Mouse (Mus musculus): ENCODE measurements around the gene Hgd. TPM values are rescaled to one million over a fixed set of nuclear protein-coding genes. Genes with fewer than 3 reads are reported as not detected.

The Hgd gene
- polyA plus RNA-seq, 1 experiment from 2014 or later, result 0.72 TPM

GRCm38 (mm10) chr16:37645211-37645610 is 65.3 kb downstream of the Hgd start:
- Histone ChIP-seq H3K9ac (ENCODE audit: low read depth, low read length) (no peak overlapping the region), H3K4me2 (no peak overlapping the region), H3K4me1 (ENCODE audit: control insufficient read depth, insufficient read depth, low read length) (no peaks in the 10 kb centered on the region), H3K27ac (ENCODE audit: low read depth, low read length) (no peak overlapping the region), H3K36me3 (ENCODE audit: control insufficient read depth, insufficient read depth, low read length) (peaks cover 12% of the 10 kb centered on the region), H3K27me3 (ENCODE audit: control insufficient read depth, insufficient read depth, low read length) (no peaks in the 10 kb centered on the region), H3K4me3 (ENCODE audit: low read depth, low read length) (no peak overlapping the region), H3K9me3 (replicated peaks; ENCODE audit: control insufficient read depth, low read length) (no peaks in the 10 kb centered on the region)
- no peak for ATAC-seq (replicated peaks; ENCODE audit: insufficient number of reproducible peaks, low FRiP score, low TSS enrichment)
- 82% methylated on average over 8 of the region's 8 CpGs for WGBS (ENCODE audit: insufficient replicate concordance)

- no peaks in the 10 kb centered on the region for H3K9me3 ChIP-seq (replicated peaks; ENCODE audit: control insufficient read depth, low read length)
- H3K4me1 ChIP-seq (ENCODE audit: control insufficient read depth, insufficient read depth, low read length), result no peaks in the 10 kb centered on the region
Measured at GRCm38 (mm10) chr16:37645799-37646198, 65.8 kb downstream of the Hgd start.

GRCm38 (mm10) chr16:37647067-37647466 is 67.1 kb downstream of the Hgd start:
- Histone ChIP-seq H3K4me3 (ENCODE audit: low read depth, low read length) (no peak overlapping the region), H3K27me3 (ENCODE audit: control insufficient read depth, insufficient read depth, low read length) (no peaks in the 10 kb centered on the region), H3K27ac (ENCODE audit: low read depth, low read length) (no peak overlapping the region), H3K9me3 (replicated peaks; ENCODE audit: control insufficient read depth, low read length) (no peaks in the 10 kb centered on the region), H3K4me1 (ENCODE audit: control insufficient read depth, insufficient read depth, low read length) (no peaks in the 10 kb centered on the region), H3K36me3 (ENCODE audit: control insufficient read depth, insufficient read depth, low read length) (peaks cover 12% of the 10 kb centered on the region), H3K9ac (ENCODE audit: low read depth, low read length) (no peak overlapping the region), H3K4me2 (no peak overlapping the region)
- WGBS (ENCODE audit: insufficient replicate concordance), result 88% methylated on average over 16 of the region's 16 CpGs
- ATAC-seq (replicated peaks; ENCODE audit: insufficient number of reproducible peaks, low FRiP score, low TSS enrichment), result no peak

More at GRCm38 (mm10) chr16:37645799-37646198, 65.8 kb downstream of the Hgd start:
- Histone ChIP-seq H3K27ac (ENCODE audit: low read depth, low read length) (no peak overlapping the region), H3K4me2 (no peak overlapping the region), H3K4me3 (ENCODE audit: low read depth, low read length) (no peak overlapping the region), H3K9ac (ENCODE audit: low read depth, low read length) (no peak overlapping the region), H3K36me3 (ENCODE audit: control insufficient read depth, insufficient read depth, low read length) (peaks cover 12% of the 10 kb centered on the region), H3K27me3 (ENCODE audit: control insufficient read depth, insufficient read depth, low read length) (no peaks in the 10 kb centered on the region)
- 86% methylated on average over 3 of the region's 3 CpGs for WGBS (ENCODE audit: insufficient replicate concordance)
- ATAC-seq (replicated peaks; ENCODE audit: insufficient number of reproducible peaks, low FRiP score, low TSS enrichment), result no peak

GRCm38 (mm10) chr16:37647936-37648335 is 68.0 kb downstream of the Hgd start:
- WGBS (ENCODE audit: insufficient replicate concordance), result 88% methylated on average over 8 of the region's 8 CpGs
- Histone ChIP-seq H3K9ac (ENCODE audit: low read depth, low read length) (no peak overlapping the region), H3K4me1 (ENCODE audit: control insufficient read depth, insufficient read depth, low read length) (peaks cover 6% of the 10 kb centered on the region; the same call in 1 of the 2 replicates), H3K4me3 (ENCODE audit: low read depth, low read length) (no peak overlapping the region), H3K9me3 (replicated peaks; ENCODE audit: control insufficient read depth, low read length) (no peaks in the 10 kb centered on the region), H3K4me2 (no peak overlapping the region), H3K36me3 (ENCODE audit: control insufficient read depth, insufficient read depth, low read length) (peaks cover 12% of the 10 kb centered on the region), H3K27ac (ENCODE audit: low read depth, low read length) (no peak overlapping the region), H3K27me3 (ENCODE audit: control insufficient read depth, insufficient read depth, low read length) (no peaks in the 10 kb centered on the region)
- ATAC-seq (replicated peaks; ENCODE audit: insufficient number of reproducible peaks, low FRiP score, low TSS enrichment), result no peak

- no peak overlapping the region for H3K4me2 ChIP-seq
- WGBS (ENCODE audit: insufficient replicate concordance), result 79% methylated on average over 5 of the region's 5 CpGs
- no peaks in the 10 kb centered on the region for H3K27me3 ChIP-seq (ENCODE audit: control insufficient read depth, insufficient read depth, low read length)
- H3K36me3 ChIP-seq (ENCODE audit: control insufficient read depth, insufficient read depth, low read length), result peaks cover 12% of the 10 kb centered on the region
- H3K9ac ChIP-seq (ENCODE audit: low read depth, low read length), result no peak overlapping the region
- H3K4me3 ChIP-seq (ENCODE audit: low read depth, low read length), result no peak overlapping the region
- H3K9me3 ChIP-seq (replicated peaks; ENCODE audit: control insufficient read depth, low read length), result no peaks in the 10 kb centered on the region
- no peak for ATAC-seq (replicated peaks; ENCODE audit: insufficient number of reproducible peaks, low FRiP score, low TSS enrichment)
- peaks cover 9% of the 10 kb centered on the region; the same call in 1 of the 2 replicates for H3K4me1 ChIP-seq (ENCODE audit: control insufficient read depth, insufficient read depth, low read length)
- no peak overlapping the region for H3K27ac ChIP-seq (ENCODE audit: low read depth, low read length)
Measured at GRCm38 (mm10) chr16:37649068-37649467, 69.1 kb downstream of the Hgd start.

- no peaks in the 10 kb centered on the region for H3K9me3 ChIP-seq (replicated peaks; ENCODE audit: control insufficient read depth, low read length)
- H3K27ac ChIP-seq (ENCODE audit: low read depth, low read length), result no peak overlapping the region
- 72% methylated on average over 5 of the region's 5 CpGs for WGBS (ENCODE audit: insufficient replicate concordance)
- no peaks in the 10 kb centered on the region for H3K27me3 ChIP-seq (ENCODE audit: control insufficient read depth, insufficient read depth, low read length)
- H3K36me3 ChIP-seq (ENCODE audit: control insufficient read depth, insufficient read depth, low read length), result peaks cover 8% of the 10 kb centered on the region
- ATAC-seq (replicated peaks; ENCODE audit: insufficient number of reproducible peaks, low FRiP score, low TSS enrichment), result no peak
- no peak overlapping the region for H3K9ac ChIP-seq (ENCODE audit: low read depth, low read length)
- no peak overlapping the region for H3K4me3 ChIP-seq (ENCODE audit: low read depth, low read length)
- H3K4me2 ChIP-seq, result no peak overlapping the region
- H3K4me1 ChIP-seq (ENCODE audit: control insufficient read depth, insufficient read depth, low read length), result peaks cover 14% of the 10 kb centered on the region
Measured at GRCm38 (mm10) chr16:37651467-37651866, 71.5 kb downstream of the Hgd start.

- H3K4me2 ChIP-seq, result peak overlapping the region; percentile 77
- H3K27me3 ChIP-seq (ENCODE audit: control insufficient read depth, insufficient read depth, low read length), result no peaks in the 10 kb centered on the region
- peak overlapping the region; percentile 28; the same call in 1 of the 2 replicates for H3K9ac ChIP-seq (ENCODE audit: low read depth, low read length)
- ATAC-seq (replicated peaks; ENCODE audit: insufficient number of reproducible peaks, low FRiP score, low TSS enrichment), result no peak
- peak overlapping the region; percentile 55 for H3K4me3 ChIP-seq (ENCODE audit: low read depth, low read length)
- no peaks in the 10 kb centered on the region; the same call in 1 of the 2 replicates for H3K36me3 ChIP-seq (ENCODE audit: control insufficient read depth, insufficient read depth, low read length)
- 82% methylated on average over 5 of the region's 5 CpGs for WGBS (ENCODE audit: insufficient replicate concordance)
- H3K4me1 ChIP-seq (ENCODE audit: control insufficient read depth, insufficient read depth, low read length), result peaks cover 14% of the 10 kb centered on the region
- H3K9me3 ChIP-seq (replicated peaks; ENCODE audit: control insufficient read depth, low read length), result no peaks in the 10 kb centered on the region
- no peak overlapping the region for H3K27ac ChIP-seq (ENCODE audit: low read depth, low read length)
Measured at GRCm38 (mm10) chr16:37652654-37653053, 72.7 kb downstream of the Hgd start.

GRCm38 (mm10) chr16:37653058-37653457 is 73.1 kb downstream of the Hgd start:
- H3K9ac ChIP-seq (ENCODE audit: low read depth, low read length), result peak overlapping the region; percentile 28; the same call in 1 of the 2 replicates
- H3K4me1 ChIP-seq (ENCODE audit: control insufficient read depth, insufficient read depth, low read length), result peaks cover 14% of the 10 kb centered on the region
- no peak overlapping the region for H3K27ac ChIP-seq (ENCODE audit: low read depth, low read length)
- H3K4me3 ChIP-seq (ENCODE audit: low read depth, low read length), result peak overlapping the region; percentile 55
- H3K4me2 ChIP-seq, result peak overlapping the region; percentile 77
- no peaks in the 10 kb centered on the region; the same call in 1 of the 2 replicates for H3K36me3 ChIP-seq (ENCODE audit: control insufficient read depth, insufficient read depth, low read length)
- H3K27me3 ChIP-seq (ENCODE audit: control insufficient read depth, insufficient read depth, low read length), result no peaks in the 10 kb centered on the region
- ATAC-seq (replicated peaks; ENCODE audit: insufficient number of reproducible peaks, low FRiP score, low TSS enrichment), result no peak
- 85% methylated on average over 1 of the region's 1 CpGs for WGBS (ENCODE audit: insufficient replicate concordance)
- no peaks in the 10 kb centered on the region for H3K9me3 ChIP-seq (replicated peaks; ENCODE audit: control insufficient read depth, low read length)
